ENCODE assay signal across 17 mouse cellular contexts in the genomic region with DNA sequence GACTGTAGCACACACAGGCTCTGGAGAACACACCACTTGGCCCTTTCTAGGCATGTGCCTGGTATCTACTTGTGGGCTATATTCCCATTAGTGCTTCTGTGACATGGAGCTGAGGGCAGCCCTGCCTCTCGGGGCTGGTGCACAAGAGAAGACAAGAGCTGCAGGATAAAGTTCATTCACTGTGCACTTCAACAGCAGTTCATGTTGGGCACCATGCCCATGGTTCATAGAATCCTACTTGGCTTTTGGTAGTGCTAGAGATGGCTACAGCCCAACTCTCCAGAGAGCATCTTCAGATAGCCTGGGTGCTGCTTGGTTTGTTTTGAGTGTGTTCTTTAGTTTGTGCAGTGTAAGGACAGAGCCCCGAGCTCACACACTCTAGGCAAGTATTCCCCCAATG.
DNase-seq lines count a peak whose midpoint lies in the region; ATAC-seq lines count a peak whose summit lies in the region.
"Had no signal": no experiment of that assay in that cellular context is flagged by ENCODE, and none has a peak within 500 bp of the region (broad histone marks: within the 10 kb centered on the region; RNA-seq: fewer than 3 reads in every experiment).

No protein-coding gene starts in this region.

- H3K4me2 ChIP-seq in heart, embryonic 15.5 days = no peak overlapping the region
- no peak overlapping the region for H3K4me2 ChIP-seq in heart, embryonic 11.5 days
- H3K4me2 ChIP-seq: embryonic facial prominence, embryonic 13.5 days; hindbrain, embryonic 15.5 days; midbrain, embryonic 11.5 days had no signal

- no peaks in the 10 kb centered on the region for H3K9me3 ChIP-seq in heart, embryonic 15.5 days (replicated peaks)
- H3K9me3 ChIP-seq in heart, embryonic 11.5 days (replicated peaks; ENCODE audit: control insufficient read depth, low read length) = no peaks in the 10 kb centered on the region
- H3K9me3 ChIP-seq: embryonic facial prominence, embryonic 13.5 days; forebrain, embryonic 10.5 days; hindbrain, embryonic 15.5 days had no signal

- no peaks in the 10 kb centered on the region for H3K36me3 ChIP-seq in heart, embryonic 15.5 days
- H3K36me3 ChIP-seq in heart, embryonic 11.5 days (ENCODE audit: control insufficient read depth, insufficient read depth, low read length) = no peaks in the 10 kb centered on the region
- H3K36me3 ChIP-seq: embryonic facial prominence, embryonic 13.5 days; forebrain, embryonic 10.5 days; hindbrain, embryonic 15.5 days had no signal

- peaks cover 7% of the 10 kb centered on the region; the same call in 1 of the 2 replicates for H3K4me1 ChIP-seq in heart, embryonic 15.5 days (replicated peaks)
- peaks cover 10% of the 10 kb centered on the region for H3K4me1 ChIP-seq in heart, embryonic 11.5 days (ENCODE audit: control insufficient read depth, insufficient read depth, low read length)

- peak; percentile 49 for DNase-seq in adrenal gland, postnatal 10 days
- DNase-seq in adrenal gland, adult 8-10 months = no peak
- peak; percentile 60 for DNase-seq in lung, postnatal 10 days
- no peak for DNase-seq in lung, postnatal 36 days
- DNase-seq in kidney, postnatal 25 days = peak; percentile 86 to 87
- DNase-seq: right cerebral cortex, postnatal 14 days; thymus, postnatal 25 days had no signal

- 0 out of 2 replicates have a peak, but pooled peaks have one; percentile 35 for ATAC-seq in heart, embryonic 15.5 days (replicated peaks; ENCODE audit: insufficient number of reproducible peaks, insufficient read depth, low FRiP score, low read depth)
- no peak for ATAC-seq in heart, embryonic 11.5 days (replicated peaks; ENCODE audit: insufficient number of reproducible peaks, low FRiP score, low TSS enrichment)
- no peak for ATAC-seq in inflammation-experienced regulatory T-cells, adult 6 months
- ATAC-seq: activated CD4-positive, CD25-positive, alpha-beta regulatory T cell, adult 4 months had no signal

- 60% methylated on average over 2 of the region's 2 CpGs for WGBS in heart, embryonic 15.5 days
- WGBS in heart, embryonic 11.5 days (ENCODE audit: insufficient replicate concordance) = 80% methylated on average over 2 of the region's 2 CpGs

- no peak overlapping the region for H3K27ac ChIP-seq in heart, embryonic 15.5 days
- no peak overlapping the region for H3K27ac ChIP-seq in heart, embryonic 11.5 days (ENCODE audit: low read depth, low read length)
- H3K27ac ChIP-seq: embryonic facial prominence, embryonic 13.5 days; forebrain, embryonic 10.5 days; hindbrain, embryonic 15.5 days; liver, embryonic 14.5 days had no signal

- H3K27me3 ChIP-seq in heart, embryonic 15.5 days = no peaks in the 10 kb centered on the region
- H3K27me3 ChIP-seq in heart, embryonic 11.5 days (ENCODE audit: control insufficient read depth, insufficient read depth, low read length) = no peaks in the 10 kb centered on the region
- H3K27me3 ChIP-seq: CH12.LX; embryonic facial prominence, embryonic 13.5 days; hindbrain, embryonic 15.5 days had no signal

- H3K9ac ChIP-seq in heart, embryonic 15.5 days = no peak overlapping the region
- H3K9ac ChIP-seq in heart, embryonic 11.5 days (ENCODE audit: low read depth, low read length) = no peak overlapping the region
- H3K9ac ChIP-seq: embryonic facial prominence, embryonic 13.5 days; hindbrain, embryonic 15.5 days; liver, embryonic 14.5 days had no signal

- no peak overlapping the region for H3K4me3 ChIP-seq in heart, embryonic 15.5 days
- no peak overlapping the region for H3K4me3 ChIP-seq in heart, embryonic 11.5 days (ENCODE audit: low read depth, low read length)
- H3K4me3 ChIP-seq: embryonic facial prominence, embryonic 13.5 days; forebrain, embryonic 10.5 days; hindbrain, embryonic 15.5 days had no signal

Comparison
In these comparisons a context has a peak if more than half of its experiments do, and no peak if none do; other contexts are left out.
1. DNase-seq: peak in adrenal gland, postnatal 10 days (single experiment), lung, postnatal 10 days (single experiment) and kidney, postnatal 25 days (2 of 2); none in adrenal gland, adult 8-10 months (single experiment) and lung, postnatal 36 days (single experiment).